Mouse (Mus musculus) hindbrain, postnatal 0 days (tissue): ENCODE results near the gene Olfr149. TPM values are rescaled to one million over a fixed set of nuclear protein-coding genes. Genes with fewer than 3 reads are reported as not detected.

Experiments
- ATAC-seq: fragments of 200-750 bp; cut with Nextera tagmentation; 2 replicates; pipeline ENCODE4 v1.8.0; 2017; ENCODE audit warnings: mild to moderate bottlenecking, moderate TSS enrichment, moderate library complexity
- DNase-seq: peaks from one replicate; pipeline ENCODE4 v3.0.0-alpha.2; 2015; ENCODE audit warnings: low spot score
- H3K27ac ChIP-seq: fragments of 300-500 bp; sonication (generic); 2 replicates; pipeline ENCODE4 v1.5.1; 2014; ENCODE audit warnings: mild to moderate bottlenecking
- H3K27me3 ChIP-seq: fragments of 300-500 bp; sonication (generic); 2 replicates; pipeline ENCODE4 v1.6.1; 2014; ENCODE audit warnings: low read length, mixed read lengths; ENCODE audit not compliant: insufficient read depth
- H3K36me3 ChIP-seq: fragments of 300-500 bp; sonication (generic); 2 replicates; pipeline ENCODE4 v1.6.1; 2014; ENCODE audit warnings: low read length, mixed read lengths; ENCODE audit not compliant: insufficient read depth
- H3K4me1 ChIP-seq: fragments of 300-500 bp; sonication (generic); 2 replicates; pipeline ENCODE4 v1.6.1; 2014; ENCODE audit warnings: antibody characterized with exemption, low read length, mixed read lengths; ENCODE audit not compliant: insufficient read depth
- H3K4me2 ChIP-seq: fragments of 300-500 bp; sonication (generic); 2 replicates; pipeline ENCODE4 v1.6.1; 2014; ENCODE audit warnings: low read depth, mild to moderate bottlenecking, low read length, moderate library complexity, mixed read lengths
- H3K4me3 ChIP-seq: fragments of 300-500 bp; sonication (generic); 2 replicates; pipeline ENCODE4 v1.5.1; 2014; ENCODE audit warnings: low read length
- H3K9ac ChIP-seq: fragments of 300-500 bp; sonication (generic); replicated peaks from 2 replicates; pipeline ENCODE4 v1.6.1; 2014; ENCODE audit warnings: mild to moderate bottlenecking, low read length, moderate library complexity, mixed read lengths
- H3K9me3 ChIP-seq: fragments of 300-500 bp; sonication (generic); 2 replicates; pipeline ENCODE4 v1.6.1; 2016; ENCODE audit warnings: low read length, mixed read lengths
- CTCF ChIP-seq: IDR thresholded peaks from 2 replicates; pipeline ENCODE4 v1.5.1; 2016; ENCODE audit warnings: antibody characterized with exemption, control low read depth, low read depth
- WGBS: fragments of 180-500 bp; shearing (Covaris S2); extraction: QIAGEN DNeasy Blood & Tissue Kit; methylation state at CpG from one replicate; pipeline ENCODE4 v1.1.7; 2014; 5-methylcytosine and 5-hydroxymethylcytosine counted together
- polyA plus RNA-seq: library from polyadenylated mRNA; unstranded; fragments of >200 nt; fragmentation: Nextera tagmentation; extraction: Ambion mirVana; gene quantifications from 2 replicates; pipeline ENCODE4 v1.2.1, GENCODE M21; 2015
- total RNA-seq: library from RNA; depleted of rRNA; stranded (reverse); fragments of >200 nt; gene quantifications from 2 replicates; pipeline ENCODE4 v1.2.3, GENCODE M21; 2014; rRNA removed

The Olfr149 gene
- total and polyA plus RNA-seq, 2 experiments from 2014 or later = not detected

DNA sequence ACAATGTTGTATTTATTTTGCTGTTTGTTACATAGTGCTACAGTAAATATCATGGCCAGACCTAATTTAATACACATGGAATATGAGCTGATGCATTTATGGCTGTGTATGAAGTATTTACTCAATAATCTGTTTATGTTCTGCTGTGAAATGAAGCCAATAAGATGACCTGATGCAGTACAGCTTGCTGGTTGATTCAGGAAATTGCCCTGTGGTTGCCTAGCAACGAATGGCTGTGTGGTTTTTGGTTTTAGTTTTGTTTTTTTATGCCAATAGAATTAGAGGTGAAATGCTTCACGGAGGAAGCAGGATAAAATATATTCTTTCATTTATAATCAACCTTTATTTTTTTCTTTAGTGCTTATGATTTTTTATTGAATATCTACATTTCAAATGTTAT is 27.6 kb downstream of the Olfr149 start:
- no peak for TF ChIP-seq CTCF
- DNase-seq (peak; percentile 64), ATAC-seq (peak; percentile 45; the same call in 1 of the 2 replicates)
- H3K9ac ChIP-seq = no peak overlapping the region
- no peaks in the 10 kb centered on the region for H3K4me1 ChIP-seq
- H3K36me3 ChIP-seq = no peaks in the 10 kb centered on the region
- H3K4me3 ChIP-seq = no peak overlapping the region
- WGBS = 49% methylated on average over 2 of the region's 2 CpGs
- H3K9me3 ChIP-seq = no peaks in the 10 kb centered on the region
- no peak overlapping the region for H3K27ac ChIP-seq
- no peaks in the 10 kb centered on the region for H3K27me3 ChIP-seq
- no peak overlapping the region for H3K4me2 ChIP-seq

DNA sequence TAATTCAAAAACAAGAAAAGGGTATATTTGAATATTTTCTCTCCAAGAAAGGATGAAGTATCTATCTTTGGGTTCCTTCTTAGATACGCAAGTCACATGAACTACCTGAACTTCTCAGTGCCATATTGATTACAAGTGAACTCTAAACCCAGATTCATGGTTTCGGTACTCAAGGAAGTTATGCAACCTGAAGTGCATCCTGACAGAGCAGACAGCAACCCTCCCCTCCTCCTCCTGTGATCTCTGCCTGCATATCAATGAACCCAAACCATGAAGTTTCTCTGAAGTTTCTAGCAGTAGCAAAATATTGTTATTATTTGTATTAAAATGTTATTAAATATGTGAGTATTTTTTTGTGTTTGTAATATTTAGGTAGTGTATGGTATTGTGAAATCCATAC is 28.4 kb downstream of the Olfr149 start:
- H3K4me1 ChIP-seq = no peaks in the 10 kb centered on the region
- H3K27ac ChIP-seq = no peak overlapping the region
- ATAC-seq (no peak), DNase-seq (no peak)
- H3K9ac ChIP-seq = no peak overlapping the region
- TF ChIP-seq CTCF = no peak
- no peaks in the 10 kb centered on the region for H3K27me3 ChIP-seq
- no peaks in the 10 kb centered on the region for H3K36me3 ChIP-seq
- 93% methylated on average over 2 of the region's 2 CpGs for WGBS
- no peak overlapping the region for H3K4me2 ChIP-seq
- no peaks in the 10 kb centered on the region for H3K9me3 ChIP-seq
- no peak overlapping the region for H3K4me3 ChIP-seq

GRCm38 (mm10) chr9:39674820-39675219 is 32.1 kb downstream of the Olfr149 start:
- Histone ChIP-seq H3K9me3 (no peaks in the 10 kb centered on the region), H3K4me1 (no peaks in the 10 kb centered on the region), H3K9ac (no peak overlapping the region), H3K27me3 (no peaks in the 10 kb centered on the region), H3K36me3 (no peaks in the 10 kb centered on the region), H3K4me3 (no peak overlapping the region), H3K4me2 (no peak overlapping the region), H3K27ac (no peak overlapping the region)
- DNase-seq = no peak
- WGBS = 76% methylated on average over 2 of the region's 2 CpGs
- ATAC-seq = no peak
- no peak for TF ChIP-seq CTCF

- H3K36me3 ChIP-seq = no peaks in the 10 kb centered on the region
- H3K4me3 ChIP-seq = no peak overlapping the region
- H3K9ac ChIP-seq = no peak overlapping the region
- H3K9me3 ChIP-seq = no peaks in the 10 kb centered on the region
- WGBS = 79% methylated on average over 2 of the region's 2 CpGs
- no peak for TF ChIP-seq CTCF
- H3K4me1 ChIP-seq = no peaks in the 10 kb centered on the region
- no peak overlapping the region for H3K27ac ChIP-seq
- no peaks in the 10 kb centered on the region for H3K27me3 ChIP-seq
- ATAC-seq (no peak), DNase-seq (no peak)
- no peak overlapping the region for H3K4me2 ChIP-seq
These were observed 37.2 kb downstream of the Olfr149 start for GRCm38 (mm10) chr9:39669723-39670122.

GRCm38 (mm10) chr9:39666905-39667304 is 40.0 kb downstream of the Olfr149 start, which contains the start of gene Olfr963:
Gene Olfr963 (plus strand): TSS chr9:39667205.
- WGBS = 91% methylated on average over 1 of the region's 1 CpGs

DNA sequence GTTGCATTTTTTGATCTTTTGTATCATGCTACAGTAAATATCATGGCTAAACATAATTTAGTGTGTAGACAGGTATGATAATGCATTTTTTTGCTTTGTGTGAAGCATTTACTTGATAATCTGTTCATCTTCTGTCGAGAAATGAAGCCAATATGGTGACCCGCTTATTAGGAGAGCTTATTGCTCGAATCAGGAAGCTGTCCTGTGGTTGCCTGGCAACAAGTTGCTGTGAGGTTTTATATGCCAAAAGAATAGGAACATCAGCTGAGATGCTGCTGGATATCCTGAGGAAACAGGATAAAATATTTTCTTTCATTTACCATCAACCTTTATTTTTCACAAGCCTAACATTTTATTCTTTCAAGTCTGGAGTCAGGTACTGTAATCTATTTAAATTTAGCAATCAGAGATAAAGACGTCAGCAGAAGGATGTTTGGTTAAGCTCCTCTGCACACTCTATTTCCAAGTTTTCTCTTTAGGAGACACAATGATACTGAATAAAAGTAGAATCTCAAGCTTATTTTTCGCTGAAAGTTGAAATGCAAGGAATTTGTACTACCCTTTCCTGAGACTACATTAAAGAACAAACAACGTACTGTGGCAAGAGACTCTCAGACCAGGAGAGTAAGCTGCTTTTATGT is 52.0 kb downstream of the Olfr149 start:
- H3K4me2 ChIP-seq = no peak overlapping the region
- ATAC-seq (0 out of 2 replicates have a peak, but pooled peaks have one; percentile 53), DNase-seq (peak; percentile 72)
- H3K4me3 ChIP-seq = no peak overlapping the region
- H3K9me3 ChIP-seq = no peaks in the 10 kb centered on the region
- WGBS = 43% methylated on average over 6 of the region's 6 CpGs
- H3K36me3 ChIP-seq = no peaks in the 10 kb centered on the region
- H3K9ac ChIP-seq = no peak overlapping the region
- H3K27me3 ChIP-seq = no peaks in the 10 kb centered on the region
- no peak overlapping the region for H3K27ac ChIP-seq
- H3K4me1 ChIP-seq = no peaks in the 10 kb centered on the region
- TF ChIP-seq CTCF = no peak

More at GRCm38 (mm10) chr9:39666905-39667304, 40.0 kb downstream of the Olfr149 start, which contains the start of gene Olfr963:
- no peak for TF ChIP-seq CTCF
- H3K4me1 ChIP-seq = no peaks in the 10 kb centered on the region
- no peak within 1 kb of the TSS for H3K4me2 ChIP-seq
- no peak for DNase-seq
- no peak within 1 kb of the TSS for H3K27ac ChIP-seq
- no peaks in the 10 kb centered on the region for H3K27me3 ChIP-seq
- no peaks in the 10 kb centered on the region for H3K36me3 ChIP-seq
- H3K4me3 ChIP-seq = no peak within 1 kb of the TSS
- H3K9ac ChIP-seq = no peak within 1 kb of the TSS
- ATAC-seq = no peak
- H3K9me3 ChIP-seq = no peaks in the 10 kb centered on the region

Other genes starting within 250 kb of the Olfr149 start
- not detected in 2 replicates for gene Olfr955, start 235.2 kb downstream of the Olfr149 start, total RNA-seq
- gene Olfr955, start 235.2 kb downstream of the Olfr149 start, polyA plus RNA-seq = not detected in 2 replicates
- not detected in 2 replicates for gene Olfr44, start 213.1 kb downstream of the Olfr149 start, total RNA-seq
- not detected in 2 replicates for gene Olfr44, start 213.1 kb downstream of the Olfr149 start, polyA plus RNA-seq
- not detected in 2 replicates for gene Olfr957, start 191.3 kb downstream of the Olfr149 start, total RNA-seq
- not detected in 2 replicates for gene Olfr957, start 191.3 kb downstream of the Olfr149 start, polyA plus RNA-seq
- gene Olfr958, start 153.1 kb downstream of the Olfr149 start, total RNA-seq = not detected in 2 replicates
- gene Olfr958, start 153.1 kb downstream of the Olfr149 start, polyA plus RNA-seq = not detected in 2 replicates
- gene Olfr959, start 131.5 kb downstream of the Olfr149 start, total RNA-seq = 3.6 TPM in 1 of 2 replicates, not detected in the other
- gene Olfr959, start 131.5 kb downstream of the Olfr149 start, polyA plus RNA-seq = not detected in 2 replicates
- gene AW551984, start 102.7 kb downstream of the Olfr149 start, total RNA-seq = 234 and 241 TPM in 2 replicates
- 170 and 185 TPM in 2 replicates for gene AW551984, start 102.7 kb downstream of the Olfr149 start, polyA plus RNA-seq
- not detected in 2 replicates for gene Olfr148, start 96.5 kb downstream of the Olfr149 start, total RNA-seq
- gene Olfr148, start 96.5 kb downstream of the Olfr149 start, polyA plus RNA-seq = not detected in 2 replicates
- not detected in 2 replicates for gene Olfr960, start 85.7 kb downstream of the Olfr149 start, total RNA-seq
- gene Olfr960, start 85.7 kb downstream of the Olfr149 start, polyA plus RNA-seq = not detected in 2 replicates
- gene Olfr961, start 62.0 kb downstream of the Olfr149 start, total RNA-seq = not detected in 2 replicates
- not detected in 2 replicates for gene Olfr961, start 62.0 kb downstream of the Olfr149 start, polyA plus RNA-seq
- not detected in 2 replicates for gene Olfr963, start 39.9 kb downstream of the Olfr149 start, total RNA-seq
- gene Olfr963, start 39.9 kb downstream of the Olfr149 start, polyA plus RNA-seq = not detected in 2 replicates
- gene Olfr965, start 4.2 kb upstream of the Olfr149 start, total RNA-seq = not detected in 2 replicates
- gene Olfr965, start 4.2 kb upstream of the Olfr149 start, polyA plus RNA-seq = not detected in 2 replicates
- not detected in 2 replicates for gene Olfr150, start 23.9 kb upstream of the Olfr149 start, total RNA-seq
- gene Olfr150, start 23.9 kb upstream of the Olfr149 start, polyA plus RNA-seq = not detected in 2 replicates
- gene Olfr967, start 39.1 kb upstream of the Olfr149 start, total RNA-seq = not detected in 2 replicates
- gene Olfr967, start 39.1 kb upstream of the Olfr149 start, polyA plus RNA-seq = not detected in 2 replicates
- not detected in 2 replicates for gene Olfr968, start 76.1 kb upstream of the Olfr149 start, total RNA-seq
- gene Olfr968, start 76.1 kb upstream of the Olfr149 start, polyA plus RNA-seq = not detected in 2 replicates
- not detected in 2 replicates for gene Olfr969, start 83.8 kb upstream of the Olfr149 start, total RNA-seq
- not detected in 2 replicates for gene Olfr969, start 83.8 kb upstream of the Olfr149 start, polyA plus RNA-seq
- not detected in 2 replicates for gene Olfr970, start 101.7 kb upstream of the Olfr149 start, total RNA-seq
- not detected in 2 replicates for gene Olfr970, start 101.7 kb upstream of the Olfr149 start, polyA plus RNA-seq
- gene Olfr971, start 129.8 kb upstream of the Olfr149 start, total RNA-seq = not detected in 2 replicates
- gene Olfr971, start 129.8 kb upstream of the Olfr149 start, polyA plus RNA-seq = not detected in 2 replicates
- gene Olfr972, start 159.3 kb upstream of the Olfr149 start, total RNA-seq = not detected in 2 replicates
- not detected in 2 replicates for gene Olfr972, start 159.3 kb upstream of the Olfr149 start, polyA plus RNA-seq
- not detected in 2 replicates for gene Olfr229, start 200.2 kb upstream of the Olfr149 start, total RNA-seq
- not detected in 2 replicates for gene Olfr229, start 200.2 kb upstream of the Olfr149 start, polyA plus RNA-seq
- not detected in 2 replicates for gene Olfr974, start 230.4 kb upstream of the Olfr149 start, total RNA-seq
- gene Olfr974, start 230.4 kb upstream of the Olfr149 start, polyA plus RNA-seq = not detected in 2 replicates
- not detected in 2 replicates for gene Olfr975, start 244.9 kb upstream of the Olfr149 start, total RNA-seq
- 0.05 TPM in 1 of 2 replicates, not detected in the other for gene Olfr975, start 244.9 kb upstream of the Olfr149 start, polyA plus RNA-seq